Mouse (Mus musculus) urinary bladder, adult 18-20 months (tissue): Measurements from ENCODE around the gene Zfp217.

Source experiments
- DNase-seq, 2 experiments: peaks; one replicate each; pipeline ENCODE4 v3.0.0; 2022; ENCODE audit warnings: low spot score in 2 of 2, mixed read lengths in 2 of 2

The Zfp217 gene

GRCm38 (mm10) chr2:170101932-170102331 lies 46.0 kb downstream of the Zfp217 start:
- no peak for DNase-seq

GRCm38 (mm10) chr2:170101132-170101531 lies 46.8 kb downstream of the Zfp217 start:
- peak; percentile 85 to 96 for DNase-seq

- DNase-seq = no peak
Measured at GRCm38 (mm10) chr2:170094871-170095270, 53.0 kb downstream of the Zfp217 start.

- no peak for DNase-seq
Measured at GRCm38 (mm10) chr2:170094220-170094619, 53.7 kb downstream of the Zfp217 start.

- no peak for DNase-seq
Measured at GRCm38 (mm10) chr2:170091563-170092443, 56.1 kb downstream of the Zfp217 start.

- DNase-seq = no peak
Measured at GRCm38 (mm10) chr2:170078442-170079017, 69.4 kb downstream of the Zfp217 start.

- no peak for DNase-seq
Measured at GRCm38 (mm10) chr2:170078041-170078440, 69.9 kb downstream of the Zfp217 start.

GRCm38 (mm10) chr2:170076941-170077490 lies 70.9 kb downstream of the Zfp217 start:
- no peak for DNase-seq

- no peak for DNase-seq
Measured at GRCm38 (mm10) chr2:170070641-170071241, 77.2 kb downstream of the Zfp217 start.

- no peak for DNase-seq
Measured at GRCm38 (mm10) chr2:170069976-170070375, 77.9 kb downstream of the Zfp217 start.

GRCm38 (mm10) chr2:170062378-170062777 lies 85.5 kb downstream of the Zfp217 start:
- no peak for DNase-seq

GRCm38 (mm10) chr2:170060066-170060465 lies 87.8 kb downstream of the Zfp217 start:
- DNase-seq = no peak

- peak in 1 of 2 experiments; percentile 24 for DNase-seq
Measured at GRCm38 (mm10) chr2:170058774-170059173, 89.1 kb downstream of the Zfp217 start.
